Mouse (Mus musculus) gastrocnemius, postnatal 25 days (tissue): ENCODE data around the gene Sh2d1b2. TPM values are rescaled to one million over a fixed set of nuclear protein-coding genes. Genes with fewer than 3 reads are reported as not detected.
"Not testable (repeated sequence)": the region's sequence is repeated elsewhere in the genome, so short reads cannot be mapped to it uniquely, and the experiment has no call there.

Experiments used
- DNase-seq: peaks from one replicate; pipeline ENCODE4 v3.0.0; 2022
- long read RNA-seq, 2 experiments: library from polyadenylated mRNA; stranded (forward); transcript quantifications; one replicate each; pipeline ENCODE4 v2.0.0; 2021
- total RNA-seq, 2 experiments: library from RNA; stranded (reverse); gene quantifications; 1 replicate in 1 of 2; 2 replicates in 1 of 2; pipeline ENCODE4 v1.2.3; 2021

Sh2d1b2 gene
- total RNA-seq, result not detected
- long read RNA-seq, experiment 1, result 0 reads
- long read RNA-seq, experiment 2, result 0 reads

DNA sequence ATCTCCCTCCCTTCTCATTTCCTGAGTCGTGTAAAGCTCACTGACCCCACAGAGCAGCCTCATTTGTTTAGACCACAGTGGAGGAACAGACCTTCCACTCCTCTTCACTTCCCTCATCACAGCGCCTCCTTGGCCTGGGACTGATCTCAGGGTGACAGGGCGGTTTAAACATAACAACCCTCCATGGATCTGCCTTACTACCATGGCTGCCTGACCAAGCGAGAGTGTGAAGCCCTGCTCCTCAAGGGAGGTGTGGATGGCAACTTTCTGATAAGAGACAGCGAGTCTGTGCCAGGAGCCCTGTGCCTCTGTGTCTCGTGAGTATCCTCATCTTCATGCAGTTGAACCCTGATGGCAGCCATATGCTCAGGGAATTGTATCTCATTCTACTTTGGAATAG, at the start of gene Sh2d1b2:
Gene Sh2d1b2, plus strand, starts transcription at position 62 of the 400 bp plus-strand sequence.
- DNase-seq, result not testable (repeated sequence)

DNA sequence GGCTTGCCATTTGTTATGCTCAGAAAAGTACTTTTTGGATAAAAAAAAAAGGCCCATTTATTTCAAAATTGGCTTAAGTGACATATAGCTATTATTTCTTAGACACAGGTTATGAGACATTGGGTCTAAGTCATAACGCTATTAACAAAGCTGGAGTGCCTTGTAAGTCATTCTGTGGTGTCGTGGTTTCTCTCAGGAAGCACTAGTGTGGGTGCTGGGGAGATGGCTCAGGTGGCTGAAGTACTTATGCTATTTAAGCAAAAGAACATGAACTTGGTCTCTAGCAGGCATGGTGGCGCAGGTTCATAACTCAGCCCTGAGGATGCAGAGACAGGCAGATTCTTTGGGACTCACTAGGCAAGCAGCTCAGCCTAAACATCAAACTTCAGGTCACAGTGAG, 47.4 kb upstream of the Sh2d1b2 start:
- no peak for DNase-seq

DNA sequence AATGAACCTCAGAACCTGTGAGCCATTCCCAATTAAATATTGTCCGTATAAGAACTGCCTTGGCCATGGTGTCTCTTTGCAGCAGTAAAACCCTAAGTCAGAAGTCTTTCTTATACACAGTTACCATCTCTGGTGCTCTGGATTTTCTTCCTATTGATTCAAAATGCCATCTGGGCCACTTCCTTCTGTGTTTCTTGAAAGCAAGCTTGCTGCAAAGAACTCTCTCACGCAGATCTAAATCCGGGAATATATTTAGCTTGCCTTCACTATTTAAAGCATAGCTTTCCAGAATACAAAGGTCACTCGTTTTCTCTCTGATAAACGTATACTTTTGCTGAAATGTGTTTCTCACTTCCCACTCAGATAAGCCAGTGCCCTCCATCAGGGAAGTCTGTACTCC, 46.0 kb upstream of the Sh2d1b2 start:
- no peak for DNase-seq

DNA sequence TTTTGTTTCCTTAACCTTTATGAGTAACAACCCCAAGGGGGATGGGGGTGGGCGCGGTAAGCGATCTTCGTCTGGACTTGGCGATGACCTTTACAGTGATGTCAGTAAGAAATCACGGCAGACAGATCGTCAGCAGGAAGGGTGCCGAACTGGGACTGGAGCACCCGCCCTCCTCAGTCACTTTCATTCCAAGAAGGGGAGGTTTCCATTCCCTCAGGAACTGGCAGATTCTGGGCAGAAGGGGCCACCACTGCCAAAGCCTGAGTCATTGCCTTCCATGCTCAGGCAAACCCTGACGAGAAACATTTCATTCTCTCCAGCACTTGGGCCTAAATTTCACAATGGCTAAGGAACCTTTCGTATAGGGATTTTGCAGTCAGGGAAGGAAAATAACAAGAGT, 43.9 kb upstream of the Sh2d1b2 start:
- DNase-seq, result peak; percentile 79

DNA sequence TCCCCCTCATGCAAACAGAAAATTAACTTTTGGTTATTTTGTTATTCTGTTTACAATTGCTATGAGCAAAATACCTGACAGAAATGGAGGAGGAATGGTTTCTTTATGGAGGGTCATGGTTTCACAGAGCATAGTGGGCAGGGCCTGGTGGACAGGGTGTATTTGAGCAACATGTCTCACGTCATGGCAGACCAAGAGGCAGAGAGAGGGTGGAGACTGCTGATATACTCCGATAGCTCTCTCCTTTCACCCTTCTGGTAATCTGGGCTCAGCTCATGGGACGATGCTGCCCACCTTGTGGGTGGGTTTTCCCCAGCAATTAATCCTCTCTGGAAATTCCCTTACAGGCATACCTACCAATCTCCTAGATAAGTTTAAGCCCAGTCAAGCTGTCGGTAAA, 42.3 kb upstream of the Sh2d1b2 start:
- DNase-seq, result no peak

DNA sequence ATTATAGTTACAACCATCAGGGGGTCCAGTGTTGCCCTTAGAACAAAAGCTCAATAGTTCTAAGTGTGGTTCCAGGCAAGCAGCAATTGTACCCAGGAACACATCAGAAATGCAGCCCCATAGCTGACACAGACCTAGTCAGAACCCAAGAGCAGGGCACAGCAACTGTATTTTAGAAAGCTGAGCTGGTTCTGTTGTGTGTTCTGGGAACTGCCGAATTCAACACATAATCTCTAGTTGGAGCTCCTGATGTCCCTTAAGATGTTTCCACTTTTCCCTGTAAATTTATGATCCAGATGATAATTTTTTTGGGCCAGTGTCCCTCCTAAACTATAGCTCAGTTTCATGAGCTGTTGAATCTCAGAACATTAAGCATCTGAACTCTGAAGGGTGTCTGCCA, 40.6 kb upstream of the Sh2d1b2 start:
- no peak for DNase-seq

DNA sequence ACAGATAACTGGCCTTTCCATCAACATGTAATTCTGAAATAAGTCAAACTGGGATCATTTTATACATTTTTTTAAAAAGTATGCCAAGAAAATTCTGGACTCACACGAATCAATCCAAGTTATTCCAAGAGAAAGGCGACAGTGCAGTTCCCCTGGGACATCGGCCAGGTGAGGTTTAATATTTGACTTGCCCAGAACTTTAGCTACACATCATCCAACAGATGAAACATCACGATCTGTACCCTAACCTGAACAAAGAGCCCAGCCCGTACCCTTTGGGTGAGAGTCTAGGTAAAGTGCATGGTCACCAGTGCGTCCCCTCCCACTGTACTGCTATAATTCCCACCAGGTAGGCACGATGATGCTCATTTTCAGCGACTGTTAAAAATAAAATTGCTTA, 36.3 kb upstream of the Sh2d1b2 start:
- no peak for DNase-seq

DNA sequence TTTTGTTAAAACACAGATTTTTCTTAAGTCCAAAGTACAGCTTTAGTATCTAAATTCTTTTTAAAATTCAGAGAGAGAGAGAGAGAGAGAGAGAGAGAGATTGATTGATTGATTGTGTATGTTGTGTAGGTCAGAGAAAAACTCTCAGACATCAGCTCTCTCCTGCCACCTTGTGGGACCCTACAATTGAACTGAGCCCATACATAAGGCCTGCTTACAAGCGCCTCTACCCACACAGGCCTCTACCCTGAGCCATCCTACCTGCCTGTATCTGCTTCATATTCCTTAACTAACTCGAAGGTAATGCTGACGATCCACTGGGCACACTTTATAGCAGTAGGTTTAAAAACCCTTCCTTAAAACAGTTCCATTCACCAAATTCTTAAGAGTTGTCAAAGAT, 32.2 kb upstream of the Sh2d1b2 start:
- no peak for DNase-seq

DNA sequence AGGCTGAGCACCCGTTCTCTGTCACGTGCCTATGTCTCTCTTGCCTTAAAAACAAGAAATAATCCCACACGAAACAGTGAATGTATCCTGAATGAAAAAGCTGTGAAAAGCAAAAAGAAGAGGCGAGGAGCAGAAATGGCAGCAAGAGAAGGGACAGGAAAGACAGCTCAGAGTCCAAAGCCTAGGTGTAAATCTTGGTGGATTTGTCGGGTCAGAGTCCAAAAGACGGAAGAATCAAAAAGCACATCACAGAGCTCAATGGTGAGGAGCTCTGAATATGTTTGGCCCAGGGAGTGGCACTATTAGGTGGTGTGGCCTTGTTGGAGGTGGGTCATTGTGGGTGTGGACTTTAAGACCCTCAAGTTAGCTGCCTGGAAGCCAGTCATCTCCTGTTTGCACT, 26.2 kb upstream of the Sh2d1b2 start:
- no peak for DNase-seq

DNA sequence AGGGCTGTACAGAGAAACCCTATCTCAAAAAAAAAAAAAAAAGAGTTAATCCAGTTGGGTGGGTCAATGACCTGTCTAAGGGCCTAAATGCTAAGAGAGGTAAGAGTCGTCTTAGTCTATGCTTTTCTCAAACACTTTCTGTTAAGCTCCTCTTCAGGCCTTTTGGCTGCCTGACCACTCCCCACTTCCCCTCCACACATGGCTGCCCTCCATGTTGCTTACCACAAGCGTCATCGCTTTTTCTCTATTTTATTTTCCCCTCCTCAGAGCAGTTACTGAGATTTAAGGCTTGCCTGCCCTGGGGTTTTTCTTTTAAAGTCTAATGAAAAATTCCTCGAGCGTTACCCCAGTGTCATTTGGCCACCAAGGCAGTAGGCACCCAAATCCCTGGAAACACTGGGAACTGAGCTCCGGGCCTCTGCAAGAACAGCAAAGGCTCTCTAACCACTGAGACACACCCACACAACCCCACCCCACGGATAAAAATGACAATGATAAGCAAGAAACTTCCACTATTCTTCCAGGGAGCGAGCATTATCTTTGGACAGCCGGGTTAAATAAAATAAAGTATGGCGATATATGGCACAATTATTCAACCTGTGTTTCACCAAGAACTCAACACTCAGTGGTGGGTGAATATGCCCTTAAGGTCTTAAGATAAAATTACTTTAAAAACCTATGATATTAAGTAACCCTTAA, 19.2 kb upstream of the Sh2d1b2 start:
- no peak for DNase-seq

DNA sequence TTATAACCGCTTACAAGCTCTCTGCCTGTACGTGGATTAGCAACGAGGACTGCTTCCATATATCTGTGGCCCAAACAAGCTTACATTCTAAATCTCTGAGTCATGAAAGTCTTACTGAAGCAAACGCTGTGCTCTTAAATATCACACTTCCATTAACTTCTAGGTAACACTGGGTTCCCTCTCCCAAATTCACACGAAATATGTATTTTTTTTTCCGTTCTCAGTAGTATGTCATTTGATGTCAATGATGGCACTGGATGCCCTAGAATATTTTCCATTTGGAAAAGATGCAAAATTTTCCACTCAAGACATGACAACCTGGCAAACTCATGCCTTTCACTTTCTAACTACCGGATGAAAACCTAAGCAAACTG, 18.2 kb upstream of the Sh2d1b2 start:
- DNase-seq, result no peak

DNA sequence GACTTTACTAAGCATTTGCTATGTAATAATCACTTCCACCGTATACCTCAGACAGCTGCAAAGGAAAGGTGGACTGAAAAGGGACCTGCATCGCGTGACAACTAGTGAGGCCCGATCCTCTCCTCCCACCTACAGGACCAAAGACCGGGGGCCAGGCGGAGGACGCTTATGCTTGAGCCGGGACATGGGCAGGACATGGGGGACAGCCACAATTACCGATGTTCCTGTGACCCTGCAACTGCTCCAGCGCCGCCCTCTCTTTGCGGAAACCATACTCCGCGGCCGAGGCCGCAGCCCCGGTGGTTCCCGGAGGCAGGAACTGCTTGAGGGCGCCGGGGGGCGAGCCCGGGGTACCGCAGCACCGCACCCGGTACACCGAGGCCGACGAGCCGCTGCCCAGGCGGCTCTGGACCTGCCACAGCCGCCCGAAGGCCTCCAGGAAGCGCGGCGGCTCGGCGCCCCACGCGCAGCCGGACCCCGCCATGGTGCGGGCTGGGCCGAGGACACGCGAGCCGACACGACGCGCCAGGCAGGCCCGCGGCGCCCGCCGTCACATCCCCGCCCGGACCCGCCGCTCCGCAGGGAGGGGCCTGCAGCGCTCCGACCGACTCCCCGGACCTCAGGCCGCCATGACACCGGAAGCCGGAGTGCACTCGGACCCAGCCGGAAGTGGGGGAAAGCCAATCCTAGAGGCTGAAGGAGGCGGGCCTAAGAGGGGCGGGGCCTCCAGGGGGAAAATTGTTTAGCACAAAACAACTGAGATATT, 17.6 kb upstream of the Sh2d1b2 start, which contains the start of gene Uhmk1:
Gene Uhmk1, minus strand, starts transcription at position 641 of the 766 bp plus-strand sequence.
- peak; percentile 88 for DNase-seq

DNA sequence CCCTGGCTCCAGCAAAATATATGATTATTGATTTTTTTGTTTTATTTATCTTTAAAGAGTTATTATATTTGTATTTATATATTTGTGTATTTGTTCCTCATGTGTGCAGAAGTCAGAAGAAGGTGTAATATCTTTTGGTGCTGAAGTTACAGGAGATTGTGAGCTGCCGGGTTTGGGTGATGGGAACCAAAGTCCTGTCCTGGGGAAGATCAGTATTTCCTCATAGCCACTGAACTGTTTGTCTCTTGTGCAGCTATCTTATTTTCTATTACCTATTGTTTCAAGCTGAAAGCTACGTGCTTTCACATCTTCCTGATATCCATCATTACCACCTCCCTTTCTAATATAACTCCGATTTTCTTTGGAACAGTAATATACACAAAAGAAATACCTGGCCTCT, 17.0 kb upstream of the Sh2d1b2 start:
- no peak for DNase-seq

DNA sequence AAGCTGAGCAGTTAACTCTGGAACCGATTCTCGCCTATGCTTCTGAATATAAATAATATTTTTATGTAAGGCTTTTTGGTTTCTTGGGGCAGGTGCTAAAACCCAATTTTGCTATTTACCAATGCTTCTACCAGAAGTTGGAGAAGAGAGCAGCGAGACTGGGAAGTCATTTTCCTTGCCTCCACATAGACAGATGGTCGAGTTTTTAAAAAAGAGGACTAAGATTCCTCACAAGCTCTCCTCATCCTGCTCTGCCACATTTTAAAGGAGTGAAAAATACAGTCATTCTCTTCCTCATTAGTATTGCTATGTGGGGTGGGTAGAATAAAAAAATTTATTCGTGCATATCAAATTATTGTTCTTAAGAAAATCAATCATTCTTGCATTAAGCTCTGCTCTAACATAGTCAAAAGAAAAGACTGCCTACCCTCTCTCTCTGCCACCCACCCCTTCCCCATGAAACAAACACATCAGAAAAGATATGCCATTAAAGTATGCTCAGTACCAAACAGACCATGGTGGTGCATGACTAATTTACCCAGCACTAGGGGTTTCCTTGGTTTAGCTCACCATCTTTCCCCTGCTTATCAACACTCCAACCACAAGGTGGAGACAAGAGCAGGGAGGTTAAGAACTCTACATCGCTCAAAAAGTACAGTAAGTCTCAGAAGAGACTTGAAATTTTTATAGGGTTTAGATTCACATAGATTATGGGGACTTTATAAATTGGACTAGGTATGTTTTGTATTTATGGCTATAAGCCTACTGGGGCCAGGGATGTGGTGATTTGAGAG, 14.3 kb upstream of the Sh2d1b2 start:
- DNase-seq, result no peak

DNA sequence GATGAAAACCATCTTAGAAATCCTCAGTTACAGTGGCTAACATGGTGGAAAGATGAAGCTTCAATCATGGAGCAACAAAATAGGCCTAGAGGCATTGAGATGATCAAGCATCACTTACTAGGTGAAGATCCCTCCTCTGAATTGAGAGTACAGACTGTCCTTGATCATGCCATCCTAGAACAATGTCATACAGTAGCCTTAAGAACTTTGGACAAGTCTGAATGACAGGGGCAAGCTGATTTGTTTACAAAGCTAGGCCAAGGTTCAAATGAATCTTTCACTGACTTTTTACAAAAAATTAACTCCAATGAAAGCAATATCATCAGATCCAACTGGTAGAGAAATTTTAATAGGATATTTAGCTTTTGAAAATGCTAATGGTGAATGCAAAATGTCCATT, 12.2 kb upstream of the Sh2d1b2 start:
- no peak for DNase-seq

DNA sequence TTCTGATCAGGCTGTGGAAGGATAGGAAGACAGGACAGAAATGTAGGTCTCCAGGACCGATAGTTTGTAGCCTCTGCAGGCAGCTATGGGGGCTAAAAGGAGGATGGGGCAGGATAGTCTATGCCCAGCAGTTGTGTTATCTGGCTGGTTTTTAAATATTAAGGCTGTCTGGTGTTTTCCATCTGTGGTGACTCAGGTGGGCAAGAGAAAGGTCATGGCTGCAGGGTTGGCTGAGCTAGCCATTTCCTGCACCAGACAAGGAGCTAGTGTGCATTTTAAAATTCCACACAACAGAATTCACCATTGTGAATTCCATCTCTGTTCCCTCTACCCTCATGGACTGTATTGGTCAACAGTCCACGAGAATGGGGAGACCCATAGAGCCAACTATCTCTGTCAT, 9.3 kb upstream of the Sh2d1b2 start:
- no peak for DNase-seq

DNA sequence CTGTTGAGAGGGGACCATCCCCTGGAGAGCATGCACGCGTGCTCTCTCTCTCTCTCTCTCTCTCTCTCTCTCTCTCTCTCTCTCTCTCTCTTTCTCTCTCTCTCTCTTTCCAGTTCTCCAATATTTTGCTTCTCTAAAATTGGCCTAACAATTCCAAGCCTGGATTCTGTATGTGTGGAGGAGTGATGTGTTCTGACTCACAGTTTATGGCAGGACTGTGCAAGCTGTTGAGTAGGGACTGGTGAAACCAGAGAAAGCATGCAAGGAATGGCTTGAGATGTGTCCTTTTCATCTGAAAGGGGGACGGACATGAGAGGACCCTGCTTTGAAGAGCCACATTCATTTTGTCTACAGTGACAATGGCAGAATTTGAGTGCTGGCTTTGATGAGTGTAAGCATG, 12.5 kb downstream of the Sh2d1b2 start:
- no peak for DNase-seq

DNA sequence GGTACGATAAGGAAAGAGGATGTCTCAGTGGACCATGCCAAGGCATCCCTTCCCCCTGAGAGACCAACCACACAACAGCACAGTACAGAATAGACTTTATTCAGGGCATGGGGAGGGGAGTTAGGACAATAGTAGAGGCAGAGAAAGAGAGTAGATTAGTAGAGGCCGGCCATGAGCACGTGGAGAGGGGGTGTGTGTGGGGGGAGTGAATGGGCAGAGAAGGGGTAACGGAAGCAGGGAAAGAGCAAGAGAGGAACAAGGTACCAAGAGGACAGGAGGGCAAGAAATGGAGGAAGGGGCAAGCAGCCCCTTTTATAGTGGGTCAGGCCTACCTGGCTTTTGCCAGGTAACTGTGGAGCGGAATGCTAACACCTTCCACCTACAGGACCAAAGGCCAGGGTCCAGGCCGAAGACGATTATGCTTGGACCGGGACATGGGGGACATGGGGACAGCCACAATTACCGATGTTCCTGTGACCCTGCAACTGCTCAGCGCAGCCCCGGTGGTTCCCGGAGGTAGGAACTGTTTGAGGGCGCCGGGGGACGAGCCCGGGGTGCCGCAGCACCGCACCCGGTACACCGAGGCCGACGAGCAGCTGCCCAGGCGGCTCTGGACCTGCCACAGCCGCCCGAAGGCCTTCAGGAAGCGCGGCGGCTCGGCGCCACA, 22.5 kb downstream of the Sh2d1b2 start:
- DNase-seq, result no peak

DNA sequence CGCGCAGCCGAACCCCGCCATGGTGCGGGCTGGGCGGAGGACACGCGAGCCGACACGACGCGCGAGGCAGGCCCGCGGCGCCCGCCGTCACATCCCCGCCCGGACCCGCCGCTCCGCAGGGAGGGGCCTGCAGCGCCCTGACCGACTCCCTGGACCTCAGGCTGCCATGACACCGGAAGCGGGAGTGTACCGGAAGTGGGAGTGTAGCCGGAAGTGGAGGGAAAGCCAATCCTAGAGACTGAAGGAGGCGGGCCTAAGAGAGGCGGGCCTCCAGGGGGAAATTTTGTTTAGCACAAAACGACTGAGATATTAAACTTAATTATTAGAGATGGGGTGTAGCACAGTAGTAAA, 23.0 kb downstream of the Sh2d1b2 start:
- peak; percentile 72 for DNase-seq

DNA sequence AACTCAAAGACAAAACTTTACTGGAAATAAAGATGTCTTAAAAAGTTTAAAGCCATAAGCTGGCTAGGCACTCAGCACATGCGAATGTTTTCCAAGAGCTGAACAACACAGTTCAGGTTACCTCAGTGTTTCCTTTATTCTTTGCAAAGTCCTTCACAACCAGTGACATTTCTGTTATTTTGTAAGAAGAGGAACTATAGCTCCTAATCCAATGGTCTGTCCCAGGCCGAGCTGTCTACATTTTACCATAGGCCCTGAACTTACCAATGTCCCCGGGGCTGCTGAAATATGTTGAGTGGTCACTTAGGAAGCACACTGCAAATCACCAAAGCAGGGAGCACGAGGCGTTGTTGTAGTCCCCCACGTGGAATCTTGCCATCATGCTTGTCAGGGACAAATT, 37.7 kb downstream of the Sh2d1b2 start:
- DNase-seq, result no peak

DNA sequence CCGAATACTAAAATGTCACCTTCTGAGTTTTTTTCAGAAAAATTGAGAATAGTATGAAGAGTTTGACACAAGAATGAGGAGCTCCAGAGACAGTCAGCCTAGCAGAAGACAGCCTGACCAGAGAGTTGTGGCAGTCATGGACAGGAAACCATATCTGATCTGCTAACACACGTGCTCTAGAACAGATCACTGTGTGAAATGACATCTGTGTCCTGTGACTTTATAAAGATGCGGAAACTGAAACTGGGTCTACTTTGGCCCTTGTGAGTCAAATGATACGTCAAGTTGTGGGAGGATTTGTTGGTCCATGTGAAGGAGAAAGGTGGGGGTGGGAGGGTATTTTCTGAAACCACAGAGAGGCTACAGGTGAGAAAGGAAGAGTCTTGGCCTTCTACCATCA, 38.1 kb downstream of the Sh2d1b2 start:
- no peak for DNase-seq

DNA sequence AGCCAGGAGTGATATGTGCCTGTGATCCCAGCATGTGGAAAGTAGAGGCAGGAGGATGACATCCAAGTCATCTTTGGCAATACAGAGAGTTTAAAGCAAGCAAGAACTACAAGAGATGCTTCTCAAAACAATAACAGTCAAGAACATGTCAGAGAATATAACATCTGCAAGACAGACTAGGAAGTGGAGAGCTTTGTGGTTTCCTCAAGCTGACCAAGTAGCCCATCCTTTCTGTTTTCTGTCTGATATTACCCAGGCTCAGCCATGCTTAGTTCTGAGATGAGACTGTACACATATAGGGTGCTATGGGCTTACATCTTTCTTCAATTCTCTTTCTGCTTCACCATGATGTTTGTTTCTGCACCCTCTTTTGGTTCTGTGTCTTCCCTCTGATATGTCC, 40.7 kb downstream of the Sh2d1b2 start:
- DNase-seq, result no peak

DNA sequence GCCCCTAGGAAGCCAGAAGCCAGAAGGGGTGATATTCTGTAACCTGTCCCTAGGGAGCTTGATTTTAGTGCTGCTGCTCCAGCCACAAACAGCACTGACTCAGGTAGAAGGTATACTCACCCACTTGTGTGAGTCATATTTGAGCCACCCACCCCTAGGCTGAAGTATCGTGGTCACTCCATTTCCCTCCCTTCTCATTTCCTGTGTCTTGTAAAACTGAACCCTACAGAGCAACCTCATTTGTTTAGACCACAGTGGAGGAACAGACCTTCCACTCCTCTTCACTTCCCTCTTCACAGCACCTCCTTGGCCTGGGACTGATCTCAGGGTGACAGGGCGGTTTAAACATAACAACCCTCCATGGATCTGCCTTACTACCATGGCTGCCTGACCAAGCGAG, 44.5 kb downstream of the Sh2d1b2 start, which contains the start of gene Sh2d1b1:
Gene Sh2d1b1, plus strand, starts transcription at position 305 of the 400 bp plus-strand sequence.
- no peak for DNase-seq
